Mouse (Mus musculus): ENCODE results near the gene Pex11g. TPM values are rescaled to one million over a fixed set of nuclear protein-coding genes. Genes with fewer than 3 reads are reported as not detected.

Gene Pex11g
- polyA plus RNA-seq, 1 experiment from 2014 or later, result 3.7 TPM

DNA sequence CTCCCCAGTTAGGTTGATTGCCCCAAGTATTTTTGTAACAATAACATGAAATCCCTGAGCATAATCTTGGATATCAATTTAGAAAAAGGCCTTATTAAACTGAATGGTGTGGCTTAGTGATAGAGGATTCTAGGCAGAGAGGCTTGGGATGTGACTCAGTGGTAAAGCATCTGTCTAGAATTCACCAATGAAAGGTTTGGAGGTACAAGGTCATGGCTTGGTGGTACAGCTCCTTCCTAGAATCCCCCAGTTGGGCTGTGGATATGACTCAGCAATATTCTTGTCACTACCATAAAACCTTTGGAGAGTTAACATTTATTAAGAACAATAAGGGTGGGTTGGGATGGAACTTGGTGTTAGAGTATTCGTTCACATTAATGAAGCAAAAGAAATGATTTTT, 54.7 kb downstream of the Pex11g start:
- no peak overlapping the region for H3K4me3 ChIP-seq (replicated peaks; ENCODE audit: low read length)
- ATAC-seq, result no peak
- no peaks in the 10 kb centered on the region for H3K9me3 ChIP-seq (ENCODE audit: control insufficient read depth, low read length)
- no peaks in the 10 kb centered on the region for H3K27me3 ChIP-seq (replicated peaks; ENCODE audit: control insufficient read depth, insufficient read depth, low read length)
- H3K4me1 ChIP-seq (replicated peaks; ENCODE audit: control insufficient read depth, insufficient read depth, low read length), result peaks cover 18% of the 10 kb centered on the region
- WGBS, result 100% methylated on average over 1 of the region's 1 CpGs
- no peak overlapping the region for H3K9ac ChIP-seq (replicated peaks; ENCODE audit: low read depth, low read length)
- no peak overlapping the region for H3K4me2 ChIP-seq (ENCODE audit: low read length)
- no peaks in the 10 kb centered on the region for H3K36me3 ChIP-seq (ENCODE audit: control insufficient read depth, insufficient read depth)
- H3K27ac ChIP-seq (ENCODE audit: low read length), result no peak overlapping the region

DNA sequence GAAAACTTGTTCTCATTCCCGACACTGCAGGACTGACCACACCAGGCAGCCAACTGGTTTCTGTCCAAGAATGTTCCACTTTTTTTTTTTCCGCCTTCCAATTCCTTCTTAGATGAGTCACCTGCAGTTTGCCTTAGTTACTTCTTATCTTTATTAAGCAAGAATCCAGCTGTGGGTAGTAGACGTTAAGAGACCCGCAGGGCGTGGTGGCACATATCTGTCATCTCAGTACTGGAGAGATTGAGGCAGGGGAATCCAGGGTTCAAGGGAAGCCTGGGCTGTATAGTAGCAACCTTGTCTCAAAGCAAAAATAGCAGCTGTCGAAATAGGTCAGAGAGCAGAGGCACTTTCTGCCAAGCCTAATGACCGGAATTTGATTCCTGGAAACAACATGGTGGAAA, 55.6 kb downstream of the Pex11g start:
- Histone ChIP-seq H3K27me3 (replicated peaks; ENCODE audit: control insufficient read depth, insufficient read depth, low read length) (no peaks in the 10 kb centered on the region), H3K9ac (replicated peaks; ENCODE audit: low read depth, low read length) (no peak overlapping the region), H3K9me3 (ENCODE audit: control insufficient read depth, low read length) (no peaks in the 10 kb centered on the region), H3K4me1 (replicated peaks; ENCODE audit: control insufficient read depth, insufficient read depth, low read length) (peaks cover 10% of the 10 kb centered on the region), H3K4me3 (replicated peaks; ENCODE audit: low read length) (no peak overlapping the region), H3K27ac (ENCODE audit: low read length) (no peak overlapping the region), H3K36me3 (ENCODE audit: control insufficient read depth, insufficient read depth) (no peaks in the 10 kb centered on the region), H3K4me2 (ENCODE audit: low read length) (no peak overlapping the region)
- 93% methylated on average over 7 of the region's 7 CpGs for WGBS
- ATAC-seq, result no peak

DNA sequence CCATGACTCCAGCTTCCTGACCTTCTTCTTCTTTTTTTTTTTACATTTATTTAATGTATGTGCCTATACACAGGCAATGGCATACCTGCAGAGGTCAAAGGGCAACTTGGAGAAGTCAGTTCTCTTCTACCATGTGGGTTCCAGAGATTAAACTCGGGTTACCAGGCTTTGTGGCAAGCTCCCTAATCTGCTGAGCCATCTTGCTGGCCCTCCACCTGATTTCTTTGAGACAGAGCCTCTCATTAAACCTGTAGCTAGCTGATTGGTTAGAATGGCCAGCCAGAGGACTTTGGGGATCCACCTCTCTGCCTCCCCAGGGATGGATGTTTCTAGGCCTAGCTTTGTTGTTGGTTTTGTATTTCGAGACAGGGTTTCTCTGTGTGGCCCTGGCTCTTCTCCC, 56.4 kb downstream of the Pex11g start:
- Histone ChIP-seq H3K4me1 (replicated peaks; ENCODE audit: control insufficient read depth, insufficient read depth, low read length) (peaks cover 9% of the 10 kb centered on the region), H3K27ac (ENCODE audit: low read length) (no peak overlapping the region), H3K27me3 (replicated peaks; ENCODE audit: control insufficient read depth, insufficient read depth, low read length) (no peaks in the 10 kb centered on the region), H3K9ac (replicated peaks; ENCODE audit: low read depth, low read length) (no peak overlapping the region), H3K4me3 (replicated peaks; ENCODE audit: low read length) (no peak overlapping the region), H3K4me2 (ENCODE audit: low read length) (no peak overlapping the region), H3K36me3 (ENCODE audit: control insufficient read depth, insufficient read depth) (no peaks in the 10 kb centered on the region), H3K9me3 (ENCODE audit: control insufficient read depth, low read length) (no peaks in the 10 kb centered on the region)
- ATAC-seq, result no peak
- 85% methylated on average over 2 of the region's 2 CpGs for WGBS

DNA sequence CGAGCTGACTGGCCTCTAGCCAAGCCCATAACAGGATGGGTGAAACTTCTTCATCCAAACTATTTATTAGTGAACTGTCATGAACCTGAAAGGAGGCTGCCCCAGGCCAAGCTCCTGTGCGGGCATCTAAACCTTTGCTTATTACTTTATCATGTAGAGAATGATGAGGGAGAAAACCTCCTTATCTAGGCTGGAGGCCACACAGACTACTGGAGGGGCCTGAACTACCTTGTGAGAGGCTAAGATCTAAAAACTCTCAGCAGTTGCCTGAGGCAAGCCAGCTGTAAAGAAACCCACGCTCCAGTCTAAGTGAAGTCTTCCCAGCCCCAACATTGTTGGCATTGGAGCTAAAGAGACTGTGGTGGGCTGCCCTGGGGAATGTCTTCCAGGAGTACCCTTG, 60.1 kb downstream of the Pex11g start:
- no peak for ATAC-seq
- no peaks in the 10 kb centered on the region for H3K27me3 ChIP-seq (replicated peaks; ENCODE audit: control insufficient read depth, insufficient read depth, low read length)
- WGBS, result 92% methylated on average over 3 of the region's 3 CpGs
- H3K4me1 ChIP-seq (replicated peaks; ENCODE audit: control insufficient read depth, insufficient read depth, low read length), result no peaks in the 10 kb centered on the region
- H3K4me3 ChIP-seq (replicated peaks; ENCODE audit: low read length), result no peak overlapping the region
- no peaks in the 10 kb centered on the region for H3K36me3 ChIP-seq (ENCODE audit: control insufficient read depth, insufficient read depth)
- no peak overlapping the region for H3K4me2 ChIP-seq (ENCODE audit: low read length)
- H3K9me3 ChIP-seq (ENCODE audit: control insufficient read depth, low read length), result no peaks in the 10 kb centered on the region
- no peak overlapping the region for H3K27ac ChIP-seq (ENCODE audit: low read length)
- no peak overlapping the region for H3K9ac ChIP-seq (replicated peaks; ENCODE audit: low read depth, low read length)

Other genes with a start within 250 kb of the Pex11g start
- 53.4 and 66.7 TPM in 2 replicates for gene Insr, start 188.1 kb downstream of the Pex11g start, polyA plus RNA-seq (2015; fragmentation: Nextera tagmentation; extraction: Ambion mirVana)
- gene A430078G23Rik, start 114.3 kb downstream of the Pex11g start, polyA plus RNA-seq (2015; fragmentation: Nextera tagmentation; extraction: Ambion mirVana), result 0.27 TPM in 1 of 2 replicates, not detected in the other
- 12.5 and 12.9 TPM in 2 replicates for gene Arhgef18, start 74.7 kb downstream of the Pex11g start, polyA plus RNA-seq (2015; fragmentation: Nextera tagmentation; extraction: Ambion mirVana)
- 0.16 TPM in 2 replicates for gene Tex45, start 3.2 kb upstream of the Pex11g start, polyA plus RNA-seq (2015; fragmentation: Nextera tagmentation; extraction: Ambion mirVana)
- gene Zfp358, start 25.5 kb upstream of the Pex11g start, polyA plus RNA-seq (2015; fragmentation: Nextera tagmentation; extraction: Ambion mirVana), result 75.4 and 76.7 TPM in 2 replicates
- gene Mcoln1, start 32.8 kb upstream of the Pex11g start, polyA plus RNA-seq (2015; fragmentation: Nextera tagmentation; extraction: Ambion mirVana), result 88.3 and 111 TPM in 2 replicates
- 27.3 and 36.0 TPM in 2 replicates for gene Pnpla6, start 47.7 kb upstream of the Pex11g start, polyA plus RNA-seq (2015; fragmentation: Nextera tagmentation; extraction: Ambion mirVana)
- gene C330021F23Rik, start 100.3 kb upstream of the Pex11g start, polyA plus RNA-seq (2015; fragmentation: Nextera tagmentation; extraction: Ambion mirVana), result 0.29 and 0.56 TPM in 2 replicates
- 38.1 and 39.3 TPM in 2 replicates for gene Camsap3, start 119.6 kb upstream of the Pex11g start, polyA plus RNA-seq (2015; fragmentation: Nextera tagmentation; extraction: Ambion mirVana)
- 69.3 and 71.2 TPM in 2 replicates for gene Xab2, start 153.6 kb upstream of the Pex11g start, polyA plus RNA-seq (2015; fragmentation: Nextera tagmentation; extraction: Ambion mirVana)
- 79.0 and 83.6 TPM in 2 replicates for gene Pet100, start 153.9 kb upstream of the Pex11g start, polyA plus RNA-seq (2015; fragmentation: Nextera tagmentation; extraction: Ambion mirVana)
- 0.41 and 0.98 TPM in 2 replicates for gene Pcp2, start 157.9 kb upstream of the Pex11g start, polyA plus RNA-seq (2015; fragmentation: Nextera tagmentation; extraction: Ambion mirVana)
- 49.6 and 85.0 TPM in 2 replicates for gene Stxbp2, start 163.3 kb upstream of the Pex11g start, polyA plus RNA-seq (2015; fragmentation: Nextera tagmentation; extraction: Ambion mirVana)
- gene Retn, start 188.1 kb upstream of the Pex11g start, polyA plus RNA-seq (2015; fragmentation: Nextera tagmentation; extraction: Ambion mirVana), result 0.45 and 0.71 TPM in 2 replicates
- not detected in 2 replicates for gene Mcemp1, start 198.1 kb upstream of the Pex11g start, polyA plus RNA-seq (2015; fragmentation: Nextera tagmentation; extraction: Ambion mirVana)
- 10.0 and 14.2 TPM in 2 replicates for gene Fcor, start 204.7 kb upstream of the Pex11g start, polyA plus RNA-seq (2015; fragmentation: Nextera tagmentation; extraction: Ambion mirVana)
- gene Trappc5, start 208.6 kb upstream of the Pex11g start, polyA plus RNA-seq (2015; fragmentation: Nextera tagmentation; extraction: Ambion mirVana), result 64.8 and 69.6 TPM in 2 replicates
- 0.25 and 0.30 TPM in 2 replicates for gene Fcer2a, start 226.5 kb upstream of the Pex11g start, polyA plus RNA-seq (2015; fragmentation: Nextera tagmentation; extraction: Ambion mirVana)